Mouse (Mus musculus) olfactory bulb, adult 2 months (tissue): ENCODE measurements around the gene Nrip2.

Experiments
- CTCF ChIP-seq: fragments of 200-500 bp; IDR thresholded peaks from 2 replicates; pipeline ENCODE4 v1.5.1; 2012; ENCODE audit warnings: low read depth, mild to moderate bottlenecking, low read length, moderate library complexity; ENCODE audit not compliant: insufficient read depth
- POLR2A ChIP-seq: fragments of 200-500 bp; IDR thresholded peaks from 2 replicates; pipeline ENCODE4 v1.6.1; 2012; ENCODE audit warnings: mild to moderate bottlenecking, low read depth, low read length, moderate library complexity; ENCODE audit not compliant: insufficient read depth

DNA sequence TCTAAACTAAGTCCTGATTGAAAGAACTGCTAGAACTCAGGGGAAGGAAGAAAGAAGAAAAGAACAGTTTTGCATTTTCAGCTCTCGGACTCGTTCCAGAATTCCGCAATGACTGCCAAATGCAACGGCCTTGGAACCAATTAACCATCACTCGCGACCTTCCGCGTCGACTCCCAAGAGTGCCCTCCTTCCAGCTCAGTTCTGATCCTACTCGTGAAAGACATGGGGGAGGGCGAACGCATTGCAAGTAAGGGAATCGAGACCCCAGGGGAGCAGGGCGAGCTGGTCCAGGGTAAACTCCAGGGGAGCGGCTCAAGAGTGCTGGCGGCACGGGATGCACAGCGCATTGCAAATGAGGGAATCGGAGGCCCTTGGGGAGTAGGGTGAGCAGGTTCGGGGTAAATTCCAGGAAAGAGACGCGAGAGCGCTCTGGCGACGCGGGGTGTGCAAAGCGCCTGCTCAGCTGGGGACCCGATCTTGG, 43.9 kb upstream of the Nrip2 start:
- TF ChIP-seq POLR2A (no peak), CTCF (no peak)
